Mouse (Mus musculus): ENCODE data around the gene Pcbp3. TPM values are rescaled to one million over a fixed set of nuclear protein-coding genes. Genes with fewer than 3 reads are reported as not detected.

Gene Pcbp3
- polyA plus RNA-seq, 1 experiment from 2014 or later = 18.8 TPM

- Histone ChIP-seq H3K9me3 (ENCODE audit: control insufficient read depth) (no peaks in the 10 kb centered on the region), H3K36me3 (ENCODE audit: control insufficient read depth, insufficient read depth) (no peaks in the 10 kb centered on the region; the same call in 1 of the 2 replicates), H3K4me2 (replicated peaks; ENCODE audit: low read depth) (no peak overlapping the region), H3K9ac (ENCODE audit: low read depth, low read length) (no peak overlapping the region), H3K27me3 (replicated peaks; ENCODE audit: control insufficient read depth, insufficient read depth, low read length) (no peaks in the 10 kb centered on the region), H3K4me3 (ENCODE audit: low read depth, low read length) (no peak overlapping the region), H3K4me1 (replicated peaks; ENCODE audit: control insufficient read depth, insufficient read depth, low read length) (no peaks in the 10 kb centered on the region), H3K27ac (ENCODE audit: low read depth, low read length) (no peak overlapping the region)
- 0 out of 2 replicates have a peak, but pooled peaks have one; percentile 38 for ATAC-seq
- no peak for TF ChIP-seq CTCF (IDR thresholded peaks at IDR 0.05; ENCODE audit: low read depth)
- WGBS = 67% methylated on average over 17 of the region's 17 CpGs
Measured at GRCm38 (mm10) chr10:76798751-76799585, 162.7 kb downstream of the Pcbp3 start.

DNA sequence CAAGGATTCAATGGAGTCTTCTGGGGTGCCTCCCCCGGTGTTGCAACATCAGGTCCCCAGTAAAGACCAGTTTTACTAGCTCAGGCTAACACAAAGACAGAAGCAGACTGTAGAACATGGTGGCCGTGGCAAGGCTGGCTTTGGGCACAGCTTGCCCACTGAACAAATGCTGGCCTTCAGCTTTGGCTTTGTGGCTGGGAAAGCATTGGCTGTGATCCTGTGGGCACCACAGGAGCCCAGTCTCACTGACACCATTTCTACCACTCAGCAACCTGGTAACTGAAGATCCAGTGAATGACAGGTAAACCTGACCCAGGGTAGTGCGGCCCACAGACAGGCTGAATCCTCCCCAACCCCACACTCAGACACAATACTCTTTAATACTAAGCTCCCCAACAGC lies 167.6 kb downstream of the Pcbp3 start:
- H3K9me3 ChIP-seq (ENCODE audit: control insufficient read depth) = no peaks in the 10 kb centered on the region
- H3K36me3 ChIP-seq (ENCODE audit: control insufficient read depth, insufficient read depth) = no peaks in the 10 kb centered on the region; the same call in 1 of the 2 replicates
- H3K27ac ChIP-seq (ENCODE audit: low read depth, low read length) = no peak overlapping the region
- no peak overlapping the region for H3K9ac ChIP-seq (ENCODE audit: low read depth, low read length)
- H3K27me3 ChIP-seq (replicated peaks; ENCODE audit: control insufficient read depth, insufficient read depth, low read length) = no peaks in the 10 kb centered on the region
- no peak overlapping the region for H3K4me2 ChIP-seq (replicated peaks; ENCODE audit: low read depth)
- no peak for TF ChIP-seq CTCF (IDR thresholded peaks at IDR 0.05; ENCODE audit: low read depth)
- no peak overlapping the region for H3K4me3 ChIP-seq (ENCODE audit: low read depth, low read length)
- H3K4me1 ChIP-seq (replicated peaks; ENCODE audit: control insufficient read depth, insufficient read depth, low read length) = no peaks in the 10 kb centered on the region
- ATAC-seq = no peak
- WGBS = 93% methylated on average over 3 of the region's 3 CpGs

DNA sequence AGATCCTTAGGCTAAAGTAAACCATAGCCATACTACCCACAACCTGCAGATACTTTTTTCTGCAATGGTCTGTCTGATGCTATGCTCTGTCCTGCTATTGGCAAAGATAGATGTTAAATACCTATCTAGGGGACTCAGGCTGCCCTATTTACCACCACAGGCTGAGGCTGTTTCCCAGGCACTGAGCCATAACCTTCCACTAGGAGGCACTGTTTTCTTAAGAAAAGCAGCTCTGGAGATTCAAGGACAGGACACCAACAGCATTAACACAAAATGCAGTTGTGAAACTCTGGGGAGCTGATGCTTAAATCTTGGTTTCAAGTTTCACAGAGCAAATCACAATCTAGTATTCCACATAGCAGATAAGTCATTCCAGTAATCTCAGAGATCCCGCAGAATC lies 170.2 kb downstream of the Pcbp3 start:
- Histone ChIP-seq H3K9ac (ENCODE audit: low read depth, low read length) (no peak overlapping the region), H3K4me1 (replicated peaks; ENCODE audit: control insufficient read depth, insufficient read depth, low read length) (no peaks in the 10 kb centered on the region), H3K4me2 (replicated peaks; ENCODE audit: low read depth) (no peak overlapping the region), H3K36me3 (ENCODE audit: control insufficient read depth, insufficient read depth) (no peaks in the 10 kb centered on the region), H3K4me3 (ENCODE audit: low read depth, low read length) (no peak overlapping the region), H3K9me3 (ENCODE audit: control insufficient read depth) (no peaks in the 10 kb centered on the region), H3K27me3 (replicated peaks; ENCODE audit: control insufficient read depth, insufficient read depth, low read length) (no peaks in the 10 kb centered on the region), H3K27ac (ENCODE audit: low read depth, low read length) (no peak overlapping the region)
- peak; percentile 73 for TF ChIP-seq CTCF (IDR thresholded peaks at IDR 0.05; ENCODE audit: low read depth)
- ATAC-seq = no peak
- 79% methylated on average over 1 of the region's 1 CpGs for WGBS

- ATAC-seq = no peak
- Histone ChIP-seq H3K4me2 (replicated peaks; ENCODE audit: low read depth) (no peak overlapping the region), H3K4me1 (replicated peaks; ENCODE audit: control insufficient read depth, insufficient read depth, low read length) (no peaks in the 10 kb centered on the region), H3K27me3 (replicated peaks; ENCODE audit: control insufficient read depth, insufficient read depth, low read length) (no peaks in the 10 kb centered on the region), H3K36me3 (ENCODE audit: control insufficient read depth, insufficient read depth) (no peaks in the 10 kb centered on the region), H3K27ac (ENCODE audit: low read depth, low read length) (no peak overlapping the region), H3K9me3 (ENCODE audit: control insufficient read depth) (no peaks in the 10 kb centered on the region), H3K4me3 (ENCODE audit: low read depth, low read length) (no peak overlapping the region), H3K9ac (ENCODE audit: low read depth, low read length) (no peak overlapping the region)
- no peak for TF ChIP-seq CTCF (IDR thresholded peaks at IDR 0.05; ENCODE audit: low read depth)
- 82% methylated on average over 4 of the region's 4 CpGs for WGBS
Measured at GRCm38 (mm10) chr10:76789885-76790284, 171.8 kb downstream of the Pcbp3 start.

- ATAC-seq = no peak
- Histone ChIP-seq H3K9ac (ENCODE audit: low read depth, low read length) (no peak overlapping the region), H3K4me1 (replicated peaks; ENCODE audit: control insufficient read depth, insufficient read depth, low read length) (no peaks in the 10 kb centered on the region), H3K27ac (ENCODE audit: low read depth, low read length) (no peak overlapping the region), H3K36me3 (ENCODE audit: control insufficient read depth, insufficient read depth) (no peaks in the 10 kb centered on the region), H3K27me3 (replicated peaks; ENCODE audit: control insufficient read depth, insufficient read depth, low read length) (no peaks in the 10 kb centered on the region), H3K9me3 (ENCODE audit: control insufficient read depth) (no peaks in the 10 kb centered on the region), H3K4me2 (replicated peaks; ENCODE audit: low read depth) (no peak overlapping the region), H3K4me3 (ENCODE audit: low read depth, low read length) (no peak overlapping the region)
- WGBS = 94% methylated on average over 6 of the region's 6 CpGs
- no peak for TF ChIP-seq CTCF (IDR thresholded peaks at IDR 0.05; ENCODE audit: low read depth)
Measured at GRCm38 (mm10) chr10:76785312-76785711, 176.4 kb downstream of the Pcbp3 start.

DNA sequence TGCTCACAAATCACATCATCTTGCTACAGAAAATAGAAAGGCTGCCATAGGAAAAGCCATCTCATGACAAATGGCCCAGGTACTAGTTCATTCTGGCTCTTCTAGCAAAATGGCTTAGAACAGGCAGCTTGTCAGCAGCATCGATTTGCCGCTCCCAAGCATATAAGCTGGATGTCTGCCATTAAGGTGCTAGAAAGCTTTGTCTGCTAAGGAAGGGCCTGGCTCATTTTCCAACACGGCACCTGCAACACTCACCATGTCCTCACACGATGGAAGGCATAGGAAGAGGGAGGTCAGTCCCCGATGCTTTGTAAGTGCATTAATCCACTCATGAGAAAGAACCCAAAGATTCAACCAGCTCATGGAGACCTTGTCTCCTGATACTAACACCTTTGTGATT lies 182.5 kb downstream of the Pcbp3 start:
- Histone ChIP-seq H3K9ac (ENCODE audit: low read depth, low read length) (no peak overlapping the region), H3K9me3 (ENCODE audit: control insufficient read depth) (no peaks in the 10 kb centered on the region), H3K4me2 (replicated peaks; ENCODE audit: low read depth) (no peak overlapping the region), H3K27me3 (replicated peaks; ENCODE audit: control insufficient read depth, insufficient read depth, low read length) (no peaks in the 10 kb centered on the region), H3K27ac (ENCODE audit: low read depth, low read length) (no peak overlapping the region), H3K36me3 (ENCODE audit: control insufficient read depth, insufficient read depth) (no peaks in the 10 kb centered on the region), H3K4me1 (replicated peaks; ENCODE audit: control insufficient read depth, insufficient read depth, low read length) (no peaks in the 10 kb centered on the region), H3K4me3 (ENCODE audit: low read depth, low read length) (no peak overlapping the region)
- no peak for ATAC-seq
- 89% methylated on average over 5 of the region's 5 CpGs for WGBS
- TF ChIP-seq CTCF (IDR thresholded peaks at IDR 0.05; ENCODE audit: low read depth) = no peak

Measured in intestine, postnatal 0 days (tissue).